Mouse (Mus musculus) limb, embryonic 14.5 days (tissue): ENCODE results near the gene Folr2. TPM values are rescaled to one million over a fixed set of nuclear protein-coding genes. Genes with fewer than 3 reads are reported as not detected.

ENCODE experiments used
- ATAC-seq: fragments of 200-750 bp; cut with Nextera tagmentation; 2 replicates; pipeline ENCODE4 v1.8.0; 2017; ENCODE audit warnings: low read depth, moderate number of reproducible peaks, moderate TSS enrichment; ENCODE audit not compliant: low FRiP score
- DNase-seq: peaks from one replicate; pipeline ENCODE4 v3.0.0-alpha.2; 2015; ENCODE audit warnings: low spot score
- H3K27ac ChIP-seq: fragments of 300-500 bp; sonication (generic); replicated peaks from 2 replicates; pipeline ENCODE4 v1.5.1; 2014; ENCODE audit warnings: low read depth, mild to moderate bottlenecking, low read length, moderate library complexity, mixed read lengths
- H3K27me3 ChIP-seq: fragments of 300-500 bp; sonication (generic); 2 replicates; pipeline ENCODE4 v1.6.1; 2014; ENCODE audit warnings: low read length, mixed read lengths; ENCODE audit not compliant: control insufficient read depth, insufficient read depth
- H3K36me3 ChIP-seq: fragments of 300-500 bp; sonication (generic); 2 replicates; pipeline ENCODE4 v1.6.1; 2014; ENCODE audit warnings: mild to moderate bottlenecking, low read length, moderate library complexity, mixed read lengths; ENCODE audit not compliant: control insufficient read depth, insufficient read depth
- H3K4me1 ChIP-seq: fragments of 300-500 bp; sonication (generic); 2 replicates; pipeline ENCODE4 v1.6.1; 2014; ENCODE audit warnings: antibody characterized with exemption, low read length, mixed read lengths; ENCODE audit not compliant: control insufficient read depth, insufficient read depth
- H3K4me2 ChIP-seq: fragments of 300-500 bp; sonication (generic); replicated peaks from 2 replicates; pipeline ENCODE4 v1.6.1; 2014; ENCODE audit warnings: low read depth, mild to moderate bottlenecking, low read length, moderate library complexity; ENCODE audit not compliant: severe bottlenecking
- H3K4me3 ChIP-seq: fragments of 300-500 bp; sonication (generic); replicated peaks from 2 replicates; pipeline ENCODE4 v1.5.1; 2014; ENCODE audit warnings: low read length
- H3K9ac ChIP-seq: fragments of 300-500 bp; sonication (generic); 2 replicates; pipeline ENCODE4 v1.6.1; 2014; ENCODE audit warnings: mild to moderate bottlenecking, low read depth, low read length, moderate library complexity; ENCODE audit not compliant: severe bottlenecking
- H3K9me3 ChIP-seq: fragments of 300-500 bp; sonication (generic); 2 replicates; pipeline ENCODE4 v1.6.1; 2016; ENCODE audit warnings: low read length; ENCODE audit not compliant: control insufficient read depth
- POLR2A ChIP-seq: fragments of 200-500 bp; IDR thresholded peaks from 2 replicates; pipeline ENCODE4 v1.8.0; 2012; ENCODE audit warnings: inconsistent platforms, mild to moderate bottlenecking, moderate library complexity, borderline replicate concordance; ENCODE audit not compliant: insufficient read depth, insufficient read length; ENCODE audit errors: extremely low read depth
- WGBS: fragments of 180-500 bp; shearing (Covaris S2); extraction: QIAGEN DNeasy Blood & Tissue Kit; methylation state at CpG from one replicate; pipeline ENCODE4 v1.1.7; 2014; 5-methylcytosine and 5-hydroxymethylcytosine counted together
- polyA plus RNA-seq, 2 experiments: library from polyadenylated mRNA; depleted of rRNA in 1 of 2; stranded (reverse) in 1 of 2; unstranded in 1 of 2; fragments of >200 nt; fragmentation: Nextera tagmentation in 1 of 2; extraction: Ambion mirVana in 1 of 2; gene quantifications; 2 replicates each; pipeline versions ENCODE4 v1.2.1 to v1.2.3; 2012 to 2014

Folr2 gene
- polyA plus RNA-seq (2012; rRNA removed) (3.4 and 4.8 TPM in 2 replicates), polyA plus RNA-seq (2014; fragmentation: Nextera tagmentation; extraction: Ambion mirVana) (2.8 and 3.1 TPM in 2 replicates)

DNA sequence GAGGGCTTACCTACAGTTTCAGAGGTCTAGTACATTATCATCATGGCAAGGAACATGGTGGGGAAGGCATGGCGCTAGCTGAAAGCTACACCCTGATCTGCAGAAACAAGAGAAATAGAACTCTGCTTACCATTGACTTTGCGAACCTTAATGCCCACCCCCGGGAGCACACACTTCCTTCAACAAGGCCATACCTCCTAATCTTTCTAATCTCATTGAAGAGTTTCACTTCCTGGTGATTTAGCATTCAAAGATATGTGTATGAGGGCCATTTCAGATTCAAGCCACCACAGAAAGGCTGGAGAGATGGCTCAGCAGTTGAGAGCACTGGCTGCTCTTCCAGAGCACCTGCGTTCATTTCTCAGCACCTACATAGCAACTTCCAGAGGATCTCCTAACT is at the start of gene Folr2:
TSS of gene Folr2 (minus strand) at position 101 of the 400 bp plus-strand sequence.
- no peak for TF ChIP-seq POLR2A
- H3K4me1 ChIP-seq, result no peaks in the 10 kb centered on the region
- 88% methylated on average over 4 of the region's 4 CpGs for WGBS

DNA sequence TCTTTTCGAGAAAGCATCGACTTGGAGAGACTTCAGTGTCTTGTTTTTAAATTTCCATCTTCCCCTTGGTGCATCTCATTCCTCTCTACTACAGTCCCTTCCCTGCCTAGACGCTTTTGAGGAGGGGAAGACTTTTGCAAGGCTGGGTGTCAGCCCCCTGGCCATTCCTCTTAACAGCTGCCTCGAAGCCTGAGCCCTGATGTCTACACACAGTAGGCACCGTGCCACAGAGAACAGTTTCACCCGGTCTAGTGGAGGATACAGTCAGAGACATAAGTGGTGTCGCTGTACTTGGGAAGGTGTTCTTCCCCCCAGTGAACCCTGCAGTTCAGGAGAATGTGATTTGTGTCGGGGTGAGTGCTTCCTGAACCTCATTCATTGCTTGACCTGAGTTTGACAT is 49.7 kb upstream of the Folr2 start:
- H3K36me3 ChIP-seq, result peaks cover 23% of the 10 kb centered on the region
- H3K9ac ChIP-seq, result peak overlapping the region; percentile 82
- 67% methylated on average over 8 of the region's 8 CpGs for WGBS
- H3K9me3 ChIP-seq, result no peaks in the 10 kb centered on the region
- no peak for ATAC-seq
- peak overlapping the region; percentile 53 for H3K4me2 ChIP-seq
- H3K27me3 ChIP-seq, result no peaks in the 10 kb centered on the region
- DNase-seq, result no peak
- H3K4me1 ChIP-seq, result peaks cover 12% of the 10 kb centered on the region
- H3K4me3 ChIP-seq, result peak overlapping the region; percentile 80
- no peak for TF ChIP-seq POLR2A
- H3K27ac ChIP-seq, result 0 out of 2 replicates have a peak overlapping the region, but pooled peaks have one; percentile 21

More for the DNA sequence above, at the start of gene Folr2:
- no peak for DNase-seq
- H3K27ac ChIP-seq, result no peak within 1 kb of the TSS
- no peak within 1 kb of the TSS for H3K4me3 ChIP-seq
- no peak for ATAC-seq
- no peaks in the 10 kb centered on the region for H3K9me3 ChIP-seq
- H3K4me2 ChIP-seq, result no peak within 1 kb of the TSS
- no peaks in the 10 kb centered on the region for H3K27me3 ChIP-seq
- no peak within 1 kb of the TSS for H3K9ac ChIP-seq
- no peaks in the 10 kb centered on the region for H3K36me3 ChIP-seq

- H3K4me3 ChIP-seq, result peak within 1 kb of the TSS; percentile 80
- H3K27ac ChIP-seq, result peak within 1 kb of the TSS; percentile 96
- WGBS, result 12% methylated on average over 11 of the region's 11 CpGs
- H3K4me1 ChIP-seq, result peaks cover 12% of the 10 kb centered on the region
- H3K9ac ChIP-seq, result peak within 1 kb of the TSS; percentile 82
- H3K9me3 ChIP-seq, result no peaks in the 10 kb centered on the region
- no peak for DNase-seq
- ATAC-seq, result no peak
- peak within 1 kb of the TSS; percentile 64 for H3K4me2 ChIP-seq
- no peak for TF ChIP-seq POLR2A
- H3K36me3 ChIP-seq, result peaks cover 20% of the 10 kb centered on the region
- no peaks in the 10 kb centered on the region for H3K27me3 ChIP-seq
Observed at GRCm38 (mm10) chr7:101906287-101906681, 49.3 kb upstream of the Folr2 start, which contains the start of gene Tomt. Gene Tomt, minus strand, starts transcription at chr7:101906359.

GRCm38 (mm10) chr7:101905561-101906286 is 48.7 kb upstream of the Folr2 start, which contains the start of gene Lamtor1:
Gene Lamtor1, plus strand, starts transcription at chr7:101905904.
- DNase-seq, result peak; percentile 99
- 3% methylated on average over 56 of the region's 61 CpGs for WGBS
- peaks cover 14% of the 10 kb centered on the region for H3K36me3 ChIP-seq

DNA sequence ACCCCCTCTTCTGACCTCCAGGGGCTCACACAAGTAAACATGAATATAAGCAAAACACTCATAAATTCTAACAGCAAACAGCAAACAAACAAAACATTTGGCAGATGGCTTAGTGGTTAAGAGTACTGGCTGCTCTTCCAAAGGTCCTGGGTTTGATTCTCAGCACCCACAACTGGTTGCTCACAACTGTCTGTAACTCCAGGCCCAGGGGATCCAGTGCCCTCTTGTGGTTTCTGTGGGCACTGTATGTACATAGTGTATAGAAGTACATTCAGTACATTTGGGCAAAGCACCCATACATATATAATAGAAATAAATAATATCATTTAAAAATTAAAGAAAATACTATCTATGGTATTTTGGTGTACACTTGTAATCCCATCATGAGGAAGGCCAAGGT is 45.9 kb upstream of the Folr2 start:
- H3K9ac ChIP-seq, result no peak overlapping the region
- ATAC-seq, result no peak
- no peaks in the 10 kb centered on the region for H3K27me3 ChIP-seq
- peaks cover 12% of the 10 kb centered on the region for H3K4me1 ChIP-seq
- H3K4me3 ChIP-seq, result no peak overlapping the region
- no peak for DNase-seq
- no peaks in the 10 kb centered on the region for H3K9me3 ChIP-seq
- no peak overlapping the region for H3K27ac ChIP-seq
- H3K4me2 ChIP-seq, result no peak overlapping the region
- no peak for TF ChIP-seq POLR2A
- H3K36me3 ChIP-seq, result peaks cover 9% of the 10 kb centered on the region; the same call in 1 of the 2 replicates

More at GRCm38 (mm10) chr7:101905561-101906286, 48.7 kb upstream of the Folr2 start, which contains the start of gene Lamtor1:
- Histone ChIP-seq H3K4me1 (peaks cover 12% of the 10 kb centered on the region), H3K27ac (peak within 1 kb of the TSS; percentile 96), H3K9ac (peak within 1 kb of the TSS; percentile 82), H3K9me3 (no peaks in the 10 kb centered on the region), H3K4me2 (peak within 1 kb of the TSS; percentile 64), H3K27me3 (no peaks in the 10 kb centered on the region), H3K4me3 (peak within 1 kb of the TSS; percentile 80)
- peak; percentile 98 for ATAC-seq
- TF ChIP-seq POLR2A, result peak; percentile 69; the same call in 1 of the 2 replicates
